Mouse (Mus musculus) liver, embryonic 15.5 days (tissue): ENCODE data around the gene Gm15517. TPM values are rescaled to one million over a fixed set of nuclear protein-coding genes. Genes with fewer than 3 reads are reported as not detected.

Source experiments
- ATAC-seq: fragments of 200-750 bp; cut with Nextera tagmentation; 2 replicates; pipeline ENCODE4 v1.8.0; 2017; ENCODE audit warnings: moderate number of reproducible peaks, mild to moderate bottlenecking, moderate library complexity; ENCODE audit not compliant: insufficient read depth
- H3K27ac ChIP-seq: fragments of 300-500 bp; sonication (generic); replicated peaks from 2 replicates; pipeline ENCODE4 v1.5.1; 2015; ENCODE audit warnings: mild to moderate bottlenecking, inconsistent platforms
- H3K27me3 ChIP-seq: fragments of 300-500 bp; sonication (generic); 2 replicates; pipeline ENCODE4 v1.6.1; 2015; ENCODE audit warnings: mild to moderate bottlenecking, inconsistent platforms
- H3K36me3 ChIP-seq: fragments of 300-500 bp; sonication (generic); replicated peaks from 2 replicates; pipeline ENCODE4 v1.6.1; 2015; ENCODE audit warnings: moderate library complexity, mild to moderate bottlenecking, inconsistent platforms
- H3K4me1 ChIP-seq: fragments of 300-500 bp; sonication (generic); replicated peaks from 2 replicates; pipeline ENCODE4 v1.6.1; 2015; ENCODE audit warnings: inconsistent platforms
- H3K4me2 ChIP-seq: fragments of 300-500 bp; sonication (generic); 2 replicates; pipeline ENCODE4 v1.6.1; 2015; ENCODE audit warnings: moderate library complexity, mild to moderate bottlenecking, inconsistent platforms
- H3K4me3 ChIP-seq: fragments of 300-500 bp; sonication (generic); replicated peaks from 2 replicates; pipeline ENCODE4 v1.5.1; 2015; ENCODE audit warnings: mild to moderate bottlenecking, inconsistent platforms
- H3K9ac ChIP-seq: fragments of 300-500 bp; sonication (generic); 2 replicates; pipeline ENCODE4 v1.6.1; 2015; ENCODE audit warnings: moderate library complexity, mild to moderate bottlenecking, inconsistent platforms
- H3K9me3 ChIP-seq: fragments of 300-500 bp; sonication (generic); replicated peaks from 2 replicates; pipeline ENCODE4 v1.6.1; 2016; ENCODE audit warnings: inconsistent platforms
- WGBS: fragments of 180-500 bp; shearing (Covaris S2); methylation state at CpG from one replicate; pipeline ENCODE4 v1.1.7; 2015; ENCODE audit warnings: mixed read lengths; ENCODE audit not compliant: insufficient replicate concordance; 5-methylcytosine and 5-hydroxymethylcytosine counted together
- polyA plus RNA-seq: library from polyadenylated mRNA; unstranded; fragments of >200 nt; fragmentation: Nextera tagmentation; extraction: Ambion mirVana; gene quantifications from 2 replicates; pipeline ENCODE4 v1.2.1, GENCODE M21; 2015

Gene Gm15517
- polyA plus RNA-seq, 1 experiment from 2014 or later: not detected

- ATAC-seq: no peak
- Histone ChIP-seq H3K4me2 (peak overlapping the region; percentile 50), H3K27ac (no peak overlapping the region), H3K4me1 (peaks cover 10% of the 10 kb centered on the region), H3K4me3 (peak overlapping the region; percentile 10; the same call in 1 of the 2 replicates), H3K36me3 (no peaks in the 10 kb centered on the region), H3K27me3 (peaks cover 83% of the 10 kb centered on the region), H3K9ac (no peak overlapping the region), H3K9me3 (no peaks in the 10 kb centered on the region)
- WGBS: 1% methylated on average over 38 of the region's 38 CpGs
Measured at GRCm38 (mm10) chr7:44310878-44311712, 49.8 kb downstream of the Gm15517 start.

Other genes starting within 250 kb of the Gm15517 start
- 0.12 and 0.14 TPM in 2 replicates for gene Klk1b26, start 249.3 kb upstream of the Gm15517 start, polyA plus RNA-seq
- gene Klk1b27, start 209.2 kb upstream of the Gm15517 start, polyA plus RNA-seq: not detected in 2 replicates
- gene Klk1b21, start 159.1 kb upstream of the Gm15517 start, polyA plus RNA-seq: not detected in 2 replicates
- not detected in 2 replicates for gene Klk1b22, start 148.8 kb upstream of the Gm15517 start, polyA plus RNA-seq
- not detected in 2 replicates for gene Klk1b16, start 124.7 kb upstream of the Gm15517 start, polyA plus RNA-seq
- not detected in 2 replicates for gene Klk1b24, start 73.2 kb upstream of the Gm15517 start, polyA plus RNA-seq
- gene Klk1b3, start 63.3 kb upstream of the Gm15517 start, polyA plus RNA-seq: not detected in 2 replicates
- not detected in 2 replicates for gene Klk1b4, start 54.0 kb upstream of the Gm15517 start, polyA plus RNA-seq
- gene Klk1b5, start 45.5 kb upstream of the Gm15517 start, polyA plus RNA-seq: not detected in 2 replicates
- 0.16 TPM in 1 of 2 replicates, not detected in the other for gene Klk1, start 36.1 kb upstream of the Gm15517 start, polyA plus RNA-seq
- gene Gm36864, start 25.3 kb upstream of the Gm15517 start, polyA plus RNA-seq: 0.07 TPM in 1 of 2 replicates, not detected in the other
- 0.94 and 1.2 TPM in 2 replicates for gene 1700028J19Rik, start 14.8 kb upstream of the Gm15517 start, polyA plus RNA-seq
- gene 2410002F23Rik, start 14.7 kb upstream of the Gm15517 start, polyA plus RNA-seq: 28.0 and 30.3 TPM in 2 replicates
- gene Acp4, start 4.1 kb upstream of the Gm15517 start, polyA plus RNA-seq: 0.14 TPM in 1 of 2 replicates, not detected in the other
- gene Clec11a, start 45.5 kb downstream of the Gm15517 start, polyA plus RNA-seq: 0.54 and 0.63 TPM in 2 replicates
- gene Shank1, start 48.8 kb downstream of the Gm15517 start, polyA plus RNA-seq: 0.05 and 0.06 TPM in 2 replicates
- gene Syt3, start 122.7 kb downstream of the Gm15517 start, polyA plus RNA-seq: not detected in 2 replicates
- 0.16 TPM in 1 of 2 replicates, not detected in the other for gene 1700008O03Rik, start 124.4 kb downstream of the Gm15517 start, polyA plus RNA-seq
- 0.03 TPM in 1 of 2 replicates, not detected in the other for gene Lrrc4b, start 167.6 kb downstream of the Gm15517 start, polyA plus RNA-seq
- 14.3 and 17.3 TPM in 2 replicates for gene Aspdh, start 203.9 kb downstream of the Gm15517 start, polyA plus RNA-seq
- gene Josd2, start 206.5 kb downstream of the Gm15517 start, polyA plus RNA-seq: 175 and 198 TPM in 2 replicates
- gene Emc10, start 235.1 kb downstream of the Gm15517 start, polyA plus RNA-seq: 45.9 and 55.4 TPM in 2 replicates
- 1.7 and 2.0 TPM in 2 replicates for gene Fam71e1, start 235.1 kb downstream of the Gm15517 start, polyA plus RNA-seq